Mouse (Mus musculus): ENCODE results near the gene Srpr.
A peak's percentile ranks its signal among the peaks of the same experiment; 100 is the strongest.

The Srpr gene

GRCm38 (mm10) chr9:35199772-35200471 lies at the start of gene Srpr, which contains the start of gene Tirap:
Gene Srpr, plus strand, starts transcription at chr9:35200175.
Gene Tirap, minus strand, starts transcription at chr9:35200291.
- DNase-seq, result peak; percentile 96

GRCm38 (mm10) chr9:35152923-35153322 lies 47.1 kb upstream of the Srpr start:
- DNase-seq, result no peak

- peak; percentile 40 for DNase-seq
Observed at GRCm38 (mm10) chr9:35156002-35156710, 43.8 kb upstream of the Srpr start.

- DNase-seq, result no peak
Observed at GRCm38 (mm10) chr9:35156862-35157261, 43.1 kb upstream of the Srpr start.

- DNase-seq, result no peak
Observed at GRCm38 (mm10) chr9:35158477-35158876, 41.5 kb upstream of the Srpr start.

- DNase-seq, result no peak
Observed at GRCm38 (mm10) chr9:35160662-35161061, 39.3 kb upstream of the Srpr start.

- no peak for DNase-seq
Observed at GRCm38 (mm10) chr9:35161721-35162120, 38.3 kb upstream of the Srpr start.

GRCm38 (mm10) chr9:35163011-35163690 lies 36.8 kb upstream of the Srpr start:
- DNase-seq, result peak; percentile 63

GRCm38 (mm10) chr9:35164142-35164874 lies 35.7 kb upstream of the Srpr start:
- DNase-seq, result no peak

- DNase-seq, result peak; percentile 34
Observed at GRCm38 (mm10) chr9:35166144-35166797, 33.7 kb upstream of the Srpr start.

GRCm38 (mm10) chr9:35166798-35167635 lies 33.0 kb upstream of the Srpr start:
- no peak for DNase-seq

GRCm38 (mm10) chr9:35170071-35170470 lies 29.9 kb upstream of the Srpr start:
- DNase-seq, result no peak

GRCm38 (mm10) chr9:35173331-35173730 lies 26.6 kb upstream of the Srpr start:
- no peak for DNase-seq

- peak; percentile 92 for DNase-seq
Observed at GRCm38 (mm10) chr9:35175251-35176123, 24.5 kb upstream of the Srpr start, which contains the start of gene Dcps. Gene Dcps, minus strand, starts transcription at chr9:35176061.

- DNase-seq, result no peak
Observed at GRCm38 (mm10) chr9:35176124-35176659, 23.8 kb upstream of the Srpr start.

GRCm38 (mm10) chr9:35182832-35183231 lies 17.1 kb upstream of the Srpr start:
- no peak for DNase-seq

- no peak for DNase-seq
Observed at GRCm38 (mm10) chr9:35183359-35183758, 16.6 kb upstream of the Srpr start.

- DNase-seq, result no peak
Observed at GRCm38 (mm10) chr9:35186430-35186829, 13.5 kb upstream of the Srpr start.

- no peak for DNase-seq
Observed at GRCm38 (mm10) chr9:35187351-35187903, 12.5 kb upstream of the Srpr start.

- DNase-seq, result peak; percentile 67
Observed at GRCm38 (mm10) chr9:35188700-35189099, 11.3 kb upstream of the Srpr start.
